Mouse (Mus musculus) thymus, adult 2 months (tissue): ENCODE data around the gene Zmiz1.

Experiments
- CTCF ChIP-seq: fragments of 200-500 bp; IDR thresholded peaks from 2 replicates; pipeline ENCODE4 v1.5.1; 2012; ENCODE audit warnings: mild to moderate bottlenecking, control low read depth, low read length, moderate library complexity, borderline replicate concordance; ENCODE audit not compliant: control insufficient read depth, poor library complexity, insufficient read depth; ENCODE audit errors: extremely low read depth
- POLR2A ChIP-seq: fragments of 200-500 bp; IDR thresholded peaks from 2 replicates; pipeline ENCODE4 v1.6.1; 2012; ENCODE audit warnings: mild to moderate bottlenecking, low read length, control low read depth, moderate library complexity; ENCODE audit not compliant: control insufficient read depth, poor library complexity, insufficient read depth; ENCODE audit errors: extremely low read depth

DNA sequence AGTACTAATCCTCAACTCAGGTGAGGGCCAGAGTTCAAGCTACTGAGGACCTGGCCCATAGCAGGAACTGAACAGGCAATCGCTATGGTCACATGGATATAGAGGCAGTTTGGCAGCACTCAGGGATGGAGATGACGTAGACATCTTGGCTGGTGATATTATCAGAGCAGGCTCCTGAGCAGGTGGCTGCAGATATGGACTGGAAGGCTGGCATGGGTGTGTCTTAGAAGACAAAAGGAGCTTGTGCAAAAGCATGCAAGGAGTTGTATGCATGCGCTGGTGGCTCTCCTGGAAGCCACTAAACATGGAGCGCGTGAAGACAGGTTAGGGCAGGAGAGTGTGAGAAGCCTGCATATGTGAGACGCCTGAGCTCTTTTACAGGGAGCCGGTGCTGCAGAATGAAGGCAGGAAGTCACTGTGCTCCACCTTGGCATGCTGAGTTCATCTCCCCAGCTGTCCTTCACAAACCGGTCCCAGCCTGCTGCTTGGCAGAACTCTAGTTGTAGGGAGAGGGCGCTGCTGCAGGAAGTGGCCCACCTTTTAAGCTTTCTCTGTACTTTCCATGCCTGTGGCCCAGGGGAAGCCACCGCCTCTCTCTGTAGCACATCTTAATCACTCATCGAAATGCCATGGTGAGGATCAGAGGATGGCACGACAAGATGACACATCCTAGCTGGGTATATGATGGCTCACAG is 4.8 kb upstream of the Zmiz1 start:
- no peak for TF ChIP-seq POLR2A
- 0 out of 2 replicates have a peak, but pooled peaks have one; percentile 31 for TF ChIP-seq CTCF
